Mouse (Mus musculus): Measurements from ENCODE around the gene Tbkbp1. TPM values are rescaled to one million over a fixed set of nuclear protein-coding genes. Genes with fewer than 3 reads are reported as not detected.

Gene Tbkbp1
- total RNA-seq, 2 experiments from 2014 or later: 4.0 to 6.1 TPM

GRCm38 (mm10) chr11:97150411-97151330, 624 bp downstream of the Tbkbp1 start:
- Histone ChIP-seq H3K27ac (peak overlapping the region; percentile 86), H3K4me3 (peak overlapping the region; percentile 93)
- no peak for TF ChIP-seq CTCF (IDR thresholded peaks at IDR 0.05)
- intact Hi-C loops (cut with DNase I): no loop called here
- peak; percentile 68 for DNase-seq

GRCm38 (mm10) chr11:97149995-97150410, 1.3 kb downstream of the Tbkbp1 start:
- DNase-seq: peak; percentile 84
- H3K4me3 ChIP-seq: peak overlapping the region; percentile 93
- no peak for TF ChIP-seq CTCF (IDR thresholded peaks at IDR 0.05)
- intact Hi-C loops (cut with DNase I): no loop called here
- peak overlapping the region; percentile 86 for H3K27ac ChIP-seq

GRCm38 (mm10) chr11:97149026-97149425, 2.3 kb downstream of the Tbkbp1 start:
- DNase-seq: no peak
- intact Hi-C loops (cut with DNase I): no loop called here
- Histone ChIP-seq H3K27ac (peak overlapping the region; percentile 86), H3K4me3 (peak overlapping the region; percentile 93)
- TF ChIP-seq CTCF (IDR thresholded peaks at IDR 0.05): no peak

DNA sequence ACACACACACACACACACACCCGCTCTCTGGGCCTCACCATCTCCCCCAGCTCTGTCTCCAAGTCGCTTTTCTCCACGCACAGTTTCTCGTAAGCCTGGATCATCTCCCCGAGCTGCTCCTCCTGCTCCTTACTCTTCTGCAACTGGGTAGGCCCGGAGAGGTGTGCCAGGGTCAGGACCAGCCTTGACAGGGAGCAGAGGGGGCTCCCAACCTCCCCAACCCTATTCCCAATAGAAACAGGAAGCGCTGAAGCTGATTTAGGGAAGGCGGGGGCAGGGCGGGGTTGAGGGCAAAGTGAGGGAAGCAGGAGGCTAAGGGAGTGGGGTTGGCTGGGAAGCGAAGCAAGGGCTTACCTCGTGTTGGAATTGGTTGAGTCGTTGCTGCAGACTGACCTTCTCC, 2.7 kb downstream of the Tbkbp1 start:
- Histone ChIP-seq H3K27ac (peak overlapping the region; percentile 86), H3K4me3 (peak overlapping the region; percentile 93)
- intact Hi-C loops (cut with DNase I): no loop called here
- TF ChIP-seq CTCF (IDR thresholded peaks at IDR 0.05): no peak
- no peak for DNase-seq

DNA sequence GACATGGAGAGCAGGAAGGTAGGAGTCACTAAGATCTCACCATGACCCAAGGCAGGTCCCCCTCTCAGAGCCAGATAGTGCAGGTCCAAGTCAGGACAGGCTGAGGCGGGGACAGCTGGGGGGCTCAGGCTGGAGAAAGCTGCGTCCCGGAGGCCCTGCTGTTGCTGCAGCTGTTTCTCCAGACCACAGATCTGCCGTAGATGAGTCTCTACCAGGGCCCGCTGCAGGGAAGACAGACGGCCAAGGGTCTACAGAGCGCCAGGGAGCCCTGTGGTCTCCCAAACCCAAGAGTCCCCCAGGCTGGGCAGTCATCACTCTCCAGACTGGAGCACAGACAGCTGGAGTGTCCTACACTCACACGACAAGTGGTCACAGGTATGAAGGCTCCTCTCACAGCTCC, 4.0 kb downstream of the Tbkbp1 start:
- DNase-seq: no peak
- intact Hi-C loops (cut with DNase I): no loop called here
- Histone ChIP-seq H3K4me3 (no peak overlapping the region), H3K27ac (no peak overlapping the region)
- no peak for TF ChIP-seq CTCF (IDR thresholded peaks at IDR 0.05)

DNA sequence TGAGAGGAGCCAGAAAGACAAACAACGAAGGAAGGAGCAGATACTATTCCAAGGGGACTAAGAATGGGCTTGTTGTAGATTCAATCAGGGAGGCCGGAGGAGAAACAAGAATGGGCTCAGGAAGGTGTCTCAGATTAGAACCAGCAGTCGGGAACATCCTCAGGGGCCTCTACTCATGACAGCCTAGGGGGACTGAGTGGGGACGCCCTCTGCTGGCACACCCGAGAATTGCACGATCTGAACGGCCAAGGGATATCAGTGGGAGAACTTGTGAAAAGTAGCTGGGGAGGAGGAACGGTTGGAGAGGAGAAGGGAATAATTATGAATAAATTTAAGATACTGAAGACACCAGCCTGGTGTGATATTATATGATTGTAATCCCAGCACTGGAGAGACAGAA, 4.6 kb downstream of the Tbkbp1 start:
- Histone ChIP-seq H3K27ac (no peak overlapping the region), H3K4me3 (no peak overlapping the region; the same call in 1 of the 2 replicates)
- peak; percentile 95 for TF ChIP-seq CTCF (IDR thresholded peaks at IDR 0.05)
- peak; percentile 81 for DNase-seq
- intact Hi-C loops (cut with DNase I): loop anchor here (1.0 kb wide), 2 partner anchors 45 to 73 kb away; no protein-coding TSS in a partner anchor

DNA sequence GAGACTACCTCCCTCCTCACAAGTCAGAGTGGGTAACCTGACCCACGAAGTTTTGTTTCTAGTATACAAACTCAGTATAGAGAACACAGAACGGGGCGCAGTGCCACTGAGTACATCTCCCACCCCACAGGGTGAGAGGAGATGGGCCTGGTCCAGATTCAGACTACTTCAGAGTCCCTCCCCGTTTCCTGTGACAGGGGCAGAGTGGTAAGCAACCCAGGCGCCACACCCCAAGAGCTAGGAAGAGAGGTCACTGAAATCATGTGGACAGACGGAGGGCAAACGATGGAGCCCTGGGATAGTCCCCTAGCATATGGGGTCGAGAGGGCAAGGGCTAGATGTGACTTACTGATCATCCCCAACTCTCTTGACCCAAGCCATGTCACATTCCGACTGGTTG, 5.3 kb downstream of the Tbkbp1 start:
- TF ChIP-seq CTCF (IDR thresholded peaks at IDR 0.05): no peak
- H3K27ac ChIP-seq: no peak overlapping the region
- intact Hi-C loops (cut with DNase I): loop anchor here (1.0 kb wide), 2 partner anchors 45 to 73 kb away; no protein-coding TSS in a partner anchor
- DNase-seq: no peak
- H3K4me3 ChIP-seq: no peak overlapping the region

GRCm38 (mm10) chr11:97145320-97145719, 6.0 kb downstream of the Tbkbp1 start:
- DNase-seq: no peak
- TF ChIP-seq CTCF (IDR thresholded peaks at IDR 0.05): no peak

DNA sequence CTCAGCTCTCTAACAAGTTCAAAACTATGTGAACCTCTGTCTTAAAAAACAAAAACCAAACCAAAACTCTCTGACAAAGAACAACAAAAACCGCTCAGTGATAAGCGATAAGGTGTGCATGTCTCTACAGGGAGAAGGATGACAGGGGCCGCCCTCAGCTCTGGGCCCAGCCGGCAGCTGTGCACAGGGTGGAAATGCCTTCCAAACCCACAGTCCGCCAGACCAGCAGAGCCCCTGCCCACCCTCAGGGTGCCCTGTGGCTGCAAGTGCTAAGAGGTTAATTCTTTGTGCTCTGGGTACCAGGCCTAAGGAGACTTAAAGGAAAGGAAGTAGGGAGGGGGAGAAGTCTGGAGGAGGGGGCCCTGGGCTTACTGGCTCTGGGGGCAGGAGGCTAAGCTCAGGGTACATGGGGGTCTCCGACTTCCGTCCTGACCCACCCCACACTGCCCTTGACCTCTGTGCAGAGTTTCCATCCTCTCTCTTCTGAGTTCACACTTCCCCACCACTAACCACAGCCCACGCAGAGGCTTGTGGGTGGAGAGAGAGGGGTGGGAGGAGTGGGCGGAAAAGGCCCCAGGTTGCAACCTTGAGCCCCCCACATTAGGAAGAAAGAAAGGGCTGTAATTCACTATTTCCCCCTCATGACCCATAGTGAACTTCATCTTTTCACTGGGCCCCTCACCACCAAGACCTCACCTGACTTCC, 7.9 kb downstream of the Tbkbp1 start:
- intact Hi-C loops (cut with DNase I): no loop called here
- Histone ChIP-seq H3K27ac (no peak overlapping the region), H3K4me3 (no peak overlapping the region)
- no peak for DNase-seq
- TF ChIP-seq CTCF (IDR thresholded peaks at IDR 0.05): no peak

More at GRCm38 (mm10) chr11:97145320-97145719, 6.0 kb downstream of the Tbkbp1 start:
- no peak overlapping the region for H3K4me3 ChIP-seq
- H3K27ac ChIP-seq: no peak overlapping the region
- intact Hi-C loops (cut with DNase I): no loop called here

DNA sequence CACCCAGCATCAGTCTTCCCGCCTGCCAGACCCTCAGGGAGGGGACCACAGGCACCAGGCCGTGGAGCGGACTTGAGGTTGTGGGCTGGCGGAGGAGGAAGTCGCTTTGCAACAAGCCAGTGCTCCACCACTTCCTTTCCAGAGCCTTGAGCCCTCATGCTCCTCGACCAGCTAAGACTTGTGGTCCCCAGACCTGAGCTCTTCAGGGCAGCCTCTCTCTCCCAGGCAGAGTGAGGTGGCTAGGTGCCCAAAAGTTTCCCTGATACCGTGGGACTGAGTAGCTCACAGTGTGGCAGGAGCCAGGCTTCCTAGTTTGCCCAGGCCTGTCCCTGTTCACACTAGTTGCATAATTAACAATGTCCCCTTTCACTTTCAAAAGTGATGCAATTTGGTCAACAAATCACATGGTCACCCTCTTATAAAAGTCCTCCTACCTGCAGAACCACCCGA, 9.1 kb downstream of the Tbkbp1 start:
- Histone ChIP-seq H3K4me3 (no peak overlapping the region), H3K27ac (peak overlapping the region; percentile 40)
- no peak for DNase-seq
- intact Hi-C loops (cut with DNase I): no loop called here
- no peak for TF ChIP-seq CTCF (IDR thresholded peaks at IDR 0.05)

DNA sequence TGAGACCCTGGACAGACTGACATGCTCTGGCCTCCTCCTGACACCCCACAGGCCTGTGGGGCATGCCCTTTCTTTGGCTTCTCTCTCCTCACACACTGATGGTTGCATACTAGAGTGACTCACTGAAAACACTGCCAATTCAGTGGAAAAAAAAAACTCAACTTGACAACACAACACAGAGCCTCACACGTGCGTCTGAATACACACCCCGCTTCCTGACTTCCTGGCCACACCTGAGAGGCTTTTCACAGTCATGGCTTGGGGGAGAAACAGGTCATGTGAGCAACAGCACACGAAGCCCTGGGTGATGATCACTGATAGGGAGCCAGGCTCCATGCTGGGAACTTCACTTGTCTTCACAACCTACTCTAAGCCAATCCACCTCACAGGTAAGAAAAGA, 10.5 kb downstream of the Tbkbp1 start:
- no peak for TF ChIP-seq CTCF (IDR thresholded peaks at IDR 0.05)
- Histone ChIP-seq H3K27ac (no peak overlapping the region), H3K4me3 (no peak overlapping the region)
- intact Hi-C loops (cut with DNase I): no loop called here
- no peak for DNase-seq

- Histone ChIP-seq H3K27ac (peak overlapping the region; percentile 41; the same call in 1 of the 2 replicates), H3K4me3 (peak overlapping the region; percentile 66)
- no peak for TF ChIP-seq CTCF (IDR thresholded peaks at IDR 0.05)
- intact Hi-C loops (cut with DNase I): no loop called here
- DNase-seq: no peak
Observed at GRCm38 (mm10) chr11:97139256-97139655, 12.0 kb downstream of the Tbkbp1 start.
